Mouse (Mus musculus): Measurements from ENCODE around the gene Hist1h4m. TPM values are rescaled to one million over a fixed set of nuclear protein-coding genes. Genes with fewer than 3 reads are reported as not detected.
A peak's percentile ranks its signal among the peaks of the same experiment; 100 is the strongest.
"Not testable (repeated sequence)": the region's sequence is repeated elsewhere in the genome, so short reads cannot be mapped to it uniquely, and the experiment has no call there.

The Hist1h4m gene
- polyA plus RNA-seq, 1 experiment from 2014 or later, result not detected

GRCm38 (mm10) chr13:21828511-21828910 is 17.0 kb downstream of the Hist1h4m start:
- Histone ChIP-seq H3K4me2 (replicated peaks) (no peak overlapping the region), H3K4me1 (no peaks in the 10 kb centered on the region), H3K27ac (no peak overlapping the region), H3K9me3 (no peaks in the 10 kb centered on the region), H3K9ac (no peak overlapping the region), H3K27me3 (replicated peaks) (no peaks in the 10 kb centered on the region), H3K4me3 (no peak overlapping the region), H3K36me3 (no peaks in the 10 kb centered on the region)
- ATAC-seq (ENCODE audit: low FRiP score, low read depth), result no peak
- 87% methylated on average over 3 of the region's 3 CpGs for WGBS

GRCm38 (mm10) chr13:21830344-21830743 is 18.8 kb downstream of the Hist1h4m start:
- Histone ChIP-seq H3K4me1 (no peaks in the 10 kb centered on the region), H3K4me3 (no peak overlapping the region), H3K9me3 (no peaks in the 10 kb centered on the region), H3K4me2 (replicated peaks) (peak overlapping the region; percentile 1; the same call in 1 of the 2 replicates), H3K27ac (no peak overlapping the region), H3K27me3 (replicated peaks) (no peaks in the 10 kb centered on the region), H3K9ac (no peak overlapping the region), H3K36me3 (no peaks in the 10 kb centered on the region)
- WGBS, result 92% methylated on average over 10 of the region's 10 CpGs
- no peak for ATAC-seq (ENCODE audit: low FRiP score, low read depth)

- not testable (repeated sequence) for H3K27me3 ChIP-seq (replicated peaks); H3K36me3 ChIP-seq; H3K9me3 ChIP-seq; H3K4me1 ChIP-seq; H3K4me3 ChIP-seq; H3K9ac ChIP-seq; H3K27ac ChIP-seq
- peak within 1 kb of the TSS; percentile 47 for H3K4me2 ChIP-seq (replicated peaks)
- ATAC-seq (ENCODE audit: low FRiP score, low read depth), result peak; percentile 74
- WGBS, result under 1% methylated on average over 28 of the region's 58 CpGs
Measured at GRCm38 (mm10) chr13:21831418-21832394, 20.2 kb downstream of the Hist1h4m start, which contains the start of gene Hist1h4n. Hist1h4n (minus strand) TSS chr13:21832196.

GRCm38 (mm10) chr13:21833461-21833860 is 21.9 kb downstream of the Hist1h4m start, which contains the start of the genes Hist1h2ap and Hist1h2br:
Hist1h2ap (minus strand) TSS chr13:21833507.
Hist1h2br (plus strand) TSS chr13:21833743.
- H3K27me3 ChIP-seq (replicated peaks); H3K27ac ChIP-seq; H3K4me2 ChIP-seq (replicated peaks); H3K9ac ChIP-seq; H3K4me3 ChIP-seq; H3K36me3 ChIP-seq; H3K9me3 ChIP-seq; H3K4me1 ChIP-seq: not testable (repeated sequence)
- peak; percentile 96 for ATAC-seq (ENCODE audit: low FRiP score, low read depth)
- no CpG with 5 or more reads among the region's 24 CpGs for WGBS

- H3K9me3 ChIP-seq; H3K27ac ChIP-seq; H3K4me2 ChIP-seq (replicated peaks); H3K36me3 ChIP-seq; H3K27me3 ChIP-seq (replicated peaks); H3K4me1 ChIP-seq; H3K4me3 ChIP-seq; H3K9ac ChIP-seq: not testable (repeated sequence)
- no CpG with 5 or more reads among the region's 4 CpGs for WGBS
- ATAC-seq (ENCODE audit: low FRiP score, low read depth), result peak; percentile 77; the same call in 1 of the 2 replicates
Measured at GRCm38 (mm10) chr13:21840508-21840907, 29.0 kb downstream of the Hist1h4m start.

GRCm38 (mm10) chr13:21846356-21846755 is 34.8 kb downstream of the Hist1h4m start:
- not testable (repeated sequence) for H3K27me3 ChIP-seq (replicated peaks); ATAC-seq (ENCODE audit: low FRiP score, low read depth); H3K36me3 ChIP-seq; H3K4me2 ChIP-seq (replicated peaks); H3K4me1 ChIP-seq; H3K4me3 ChIP-seq; H3K27ac ChIP-seq; H3K9ac ChIP-seq; H3K9me3 ChIP-seq

GRCm38 (mm10) chr13:21847883-21848282 is 36.3 kb downstream of the Hist1h4m start:
- Histone ChIP-seq H3K27ac (no peak overlapping the region), H3K4me3 (no peak overlapping the region), H3K4me2 (replicated peaks) (no peak overlapping the region), H3K4me1 (no peaks in the 10 kb centered on the region), H3K36me3 (no peaks in the 10 kb centered on the region), H3K9ac (no peak overlapping the region), H3K27me3 (replicated peaks) (no peaks in the 10 kb centered on the region), H3K9me3 (no peaks in the 10 kb centered on the region)
- ATAC-seq (ENCODE audit: low FRiP score, low read depth), result no peak
- 21% methylated on average over 8 of the region's 8 CpGs for WGBS

GRCm38 (mm10) chr13:21850696-21851095 is 39.1 kb downstream of the Hist1h4m start:
- ATAC-seq (ENCODE audit: low FRiP score, low read depth); H3K9me3 ChIP-seq; H3K36me3 ChIP-seq; H3K4me1 ChIP-seq; H3K9ac ChIP-seq; H3K27ac ChIP-seq; H3K4me2 ChIP-seq (replicated peaks); H3K4me3 ChIP-seq; H3K27me3 ChIP-seq (replicated peaks): not testable (repeated sequence)
- 40% methylated on average over 1 of the region's 1 CpGs for WGBS

GRCm38 (mm10) chr13:21852215-21852945 is 40.8 kb downstream of the Hist1h4m start:
- Histone ChIP-seq H3K27ac (no peak overlapping the region), H3K4me1 (no peaks in the 10 kb centered on the region), H3K27me3 (replicated peaks) (no peaks in the 10 kb centered on the region), H3K4me2 (replicated peaks) (no peak overlapping the region), H3K4me3 (no peak overlapping the region), H3K9me3 (no peaks in the 10 kb centered on the region), H3K9ac (no peak overlapping the region), H3K36me3 (no peaks in the 10 kb centered on the region)
- ATAC-seq (ENCODE audit: low FRiP score, low read depth), result no peak
- WGBS, result 69% methylated on average over 3 of the region's 3 CpGs

- Histone ChIP-seq H3K36me3 (no peaks in the 10 kb centered on the region), H3K27ac (no peak overlapping the region), H3K4me3 (peak overlapping the region; percentile 36), H3K4me2 (replicated peaks) (peak overlapping the region; percentile 49), H3K9ac (0 out of 2 replicates have a peak overlapping the region, but pooled peaks have one; percentile 33), H3K4me1 (no peaks in the 10 kb centered on the region), H3K27me3 (replicated peaks) (no peaks in the 10 kb centered on the region), H3K9me3 (no peaks in the 10 kb centered on the region)
- peak; percentile 65 for ATAC-seq (ENCODE audit: low FRiP score, low read depth)
- WGBS, result under 1% methylated on average over 11 of the region's 11 CpGs
Measured at GRCm38 (mm10) chr13:21855146-21855545, 43.6 kb downstream of the Hist1h4m start.

GRCm38 (mm10) chr13:21855698-21856162 is 44.2 kb downstream of the Hist1h4m start:
- Histone ChIP-seq H3K27ac (no peak overlapping the region), H3K4me3 (peak overlapping the region; percentile 36), H3K36me3 (no peaks in the 10 kb centered on the region), H3K9ac (0 out of 2 replicates have a peak overlapping the region, but pooled peaks have one; percentile 33), H3K9me3 (no peaks in the 10 kb centered on the region), H3K4me1 (no peaks in the 10 kb centered on the region), H3K27me3 (replicated peaks) (no peaks in the 10 kb centered on the region), H3K4me2 (replicated peaks) (peak overlapping the region; percentile 49)
- no peak for ATAC-seq (ENCODE audit: low FRiP score, low read depth)
- under 1% methylated on average over 15 of the region's 15 CpGs for WGBS

GRCm38 (mm10) chr13:21861608-21862007 is 50.1 kb downstream of the Hist1h4m start:
- no peaks in the 10 kb centered on the region for H3K27me3 ChIP-seq (replicated peaks)
- H3K9me3 ChIP-seq, result no peaks in the 10 kb centered on the region
- H3K4me3 ChIP-seq, result no peak overlapping the region
- 21% methylated on average over 5 of the region's 5 CpGs for WGBS
- no peak overlapping the region for H3K9ac ChIP-seq
- no peak overlapping the region for H3K4me2 ChIP-seq (replicated peaks)
- H3K27ac ChIP-seq, result no peak overlapping the region
- H3K36me3 ChIP-seq, result no peaks in the 10 kb centered on the region
- H3K4me1 ChIP-seq, result no peaks in the 10 kb centered on the region
- ATAC-seq (ENCODE audit: low FRiP score, low read depth), result no peak
